In genomic region chrX:18250621-18251020, GRCm38 (mm10) we compare ENCODE assay signal across 13 mouse cellular contexts.
A peak's percentile ranks its signal among the peaks of the same experiment; 100 is the strongest.
DNase-seq lines count a peak whose midpoint lies in the region.
"Had no signal": no experiment of that assay in that cellular context is flagged by ENCODE, and none has a peak within 500 bp of the region (broad histone marks: within the 10 kb centered on the region; RNA-seq: fewer than 3 reads in every experiment).

No protein-coding gene starts in this region.

- DNase-seq in cerebellum, postnatal 25 days, result peak; percentile 38 to 58
- DNase-seq in cerebellum, postnatal 14 days, result no peak
- DNase-seq in left cerebral cortex, adult 18-20 months (ENCODE audit: low spot score in 2 of 2), result peak; percentile 3 to 5
- no peak for DNase-seq in left cerebral cortex, adult 11 months (ENCODE audit: low spot score)
- DNase-seq in adrenal gland, postnatal 25 days, result peak; percentile 8
- peak; percentile 14 for DNase-seq in kidney, postnatal 14 days
- DNase-seq in urinary bladder, postnatal 36 days (ENCODE audit: low spot score in 2 of 2), result no peak
- no peak for DNase-seq in natural killer cell, adult 2 months (ENCODE audit: low spot score in 2 of 2)
- DNase-seq: forebrain, postnatal 0 days; heart, postnatal 10 days; right cerebral cortex, postnatal 14 days; spleen, adult 18-20 months; thymus, postnatal 36 days had no signal

Comparison
In these comparisons a context has a peak if more than half of its experiments do, and no peak if none do; other contexts are left out.
1. DNase-seq: peak in cerebellum, postnatal 25 days (2 of 2), left cerebral cortex, adult 18-20 months (2 of 2), adrenal gland, postnatal 25 days (single experiment) and kidney, postnatal 14 days (single experiment); none in cerebellum, postnatal 14 days (0 of 2), left cerebral cortex, adult 11 months (single experiment), urinary bladder, postnatal 36 days (0 of 2) and natural killer cell, adult 2 months (0 of 2).